Mouse (Mus musculus) ES-Bruce4 (cell line): ENCODE results near the gene Ccdc127.

ENCODE experiments used
- CTCF ChIP-seq: IDR thresholded peaks from one replicate; pipeline ENCODE4 v1.8.1; 2011; ENCODE audit warnings: low read depth, low read length
- POLR2A ChIP-seq: IDR thresholded peaks from one replicate; pipeline ENCODE4 v1.8.1; 2011; ENCODE audit warnings: low read length; ENCODE audit not compliant: insufficient read depth

GRCm38 (mm10) chr13:74305780-74306179, 44.3 kb upstream of the Ccdc127 start:
- TF ChIP-seq POLR2A: no peak
- no peak for TF ChIP-seq CTCF
